Mouse (Mus musculus) small intestine, adult 10 weeks (tissue): ENCODE results near the gene Uxs1. TPM values are rescaled to one million over a fixed set of nuclear protein-coding genes. Genes with fewer than 3 reads are reported as not detected.

Source experiments
- polyA plus RNA-seq: library from polyadenylated mRNA; stranded (reverse); fragments of 350-450 nt; fragmentation: Illumina TruSeq; extraction: RNeasy Lipid Tissue Mini Kit (QIAGEN cat#74804); gene quantifications from one replicate; pipeline ENCODE4 v1.2.3, GENCODE M21; 2014; ENCODE audit warnings: low replicate concordance

Uxs1 gene
- polyA plus RNA-seq: 28.1 TPM

GRCm38 (mm10) chr1:43827763-43828194, at the start of gene Uxs1:
Gene Uxs1 (minus strand): TSS chr1:43827800.

GRCm38 (mm10) chr1:43730491-43730924, 97.1 kb downstream of the Uxs1 start, which contains the start of gene 1500015O10Rik:
Gene 1500015O10Rik (plus strand): TSS chr1:43730602.

Other genes starting within 250 kb of the Uxs1 start
- gene 1500015O10Rik, start 97.2 kb downstream of the Uxs1 start, polyA plus RNA-seq: not detected
- gene Tpp2, start 105.8 kb upstream of the Uxs1 start, polyA plus RNA-seq: 91.3 TPM
- gene Mettl21c, start 192.2 kb upstream of the Uxs1 start, polyA plus RNA-seq: not detected
- gene Gm8251, start 234.1 kb upstream of the Uxs1 start, polyA plus RNA-seq: 0.63 TPM